ENCODE assay signal across 20 mouse cellular contexts in genomic region chr7:61455805-61456204, GRCm38 (mm10).
"Had no signal": no experiment of that assay in that cellular context is flagged by ENCODE, and none has a peak within 500 bp of the region (broad histone marks: within the 10 kb centered on the region; RNA-seq: fewer than 3 reads in every experiment).

No protein-coding gene starts in this region.

- DNase-seq: kidney, adult 11 months; kidney, adult 8-10 months; kidney, postnatal 10 days; kidney, postnatal 36 days; layer of hippocampus, adult 9-11 months; lung, adult 18-20 months; lung, postnatal 10 days; lung, postnatal 4 days; midbrain, embryonic 14.5 days; thymus, postnatal 25 days had no signal

- H3K4me2 ChIP-seq: kidney, embryonic 15.5 days; limb, embryonic 12.5 days; limb, embryonic 15.5 days; liver, embryonic 12.5 days; liver, embryonic 15.5 days; lung, embryonic 15.5 days; midbrain, embryonic 11.5 days; neural tube, embryonic 13.5 days had no signal

- H3K4me3 ChIP-seq: kidney, embryonic 15.5 days; limb, embryonic 12.5 days; limb, embryonic 15.5 days; liver, embryonic 12.5 days; liver, embryonic 15.5 days; lung, embryonic 15.5 days; myocyte; neural tube, embryonic 13.5 days had no signal

- H3K36me3 ChIP-seq: kidney, embryonic 15.5 days; limb, embryonic 12.5 days; limb, embryonic 15.5 days; liver, embryonic 12.5 days; liver, embryonic 15.5 days; lung, embryonic 15.5 days; neural tube, embryonic 13.5 days had no signal

- H3K9me3 ChIP-seq: kidney, embryonic 15.5 days; limb, embryonic 15.5 days; liver, embryonic 12.5 days; lung, embryonic 15.5 days; neural tube, embryonic 13.5 days had no signal

- ATAC-seq: liver, embryonic 12.5 days had no signal

- H3K27me3 ChIP-seq: kidney, embryonic 15.5 days; limb, embryonic 12.5 days; limb, embryonic 15.5 days; liver, embryonic 12.5 days; liver, embryonic 15.5 days; lung, embryonic 15.5 days; neural tube, embryonic 13.5 days had no signal

- H3K4me1 ChIP-seq: kidney, embryonic 15.5 days; limb, embryonic 12.5 days; limb, embryonic 15.5 days; liver, embryonic 12.5 days; liver, embryonic 15.5 days; lung, embryonic 15.5 days; neural tube, embryonic 13.5 days had no signal

- H3K9ac ChIP-seq: kidney, embryonic 15.5 days; limb, embryonic 12.5 days; limb, embryonic 15.5 days; liver, embryonic 12.5 days; liver, embryonic 15.5 days; lung, embryonic 15.5 days; neural tube, embryonic 13.5 days had no signal

- H3K27ac ChIP-seq: kidney, embryonic 15.5 days; limb, embryonic 12.5 days; limb, embryonic 15.5 days; liver, embryonic 12.5 days; liver, embryonic 15.5 days; lung, embryonic 15.5 days; neural tube, embryonic 13.5 days; stomach, postnatal 0 days had no signal
